Mouse (Mus musculus): ENCODE measurements around the gene Xrcc6.

GRCm38 (mm10) chr15:82079883-82080282, 92.2 kb downstream of the Xrcc6 start:
- TF ChIP-seq POLR2A (IDR thresholded peaks at IDR 0.05; ENCODE audit: insufficient read depth, low read length) (no peak), CTCF (IDR thresholded peaks at IDR 0.05; ENCODE audit: low read depth, low read length) (no peak)
